Mouse (Mus musculus) gastrocnemius, adult 2 months (tissue): ENCODE measurements around the gene Cdc34. TPM values are rescaled to one million over a fixed set of nuclear protein-coding genes. Genes with fewer than 3 reads are reported as not detected.

ENCODE experiments used
- DNase-seq: peaks from one replicate; pipeline ENCODE4 v3.0.0; 2022
- H3K27ac ChIP-seq: fragments of 200-600 bp; 2 replicates; pipeline ENCODE4 v1.8.1; 2022; ENCODE audit warnings: mild to moderate bottlenecking
- H3K4me3 ChIP-seq: fragments of 200-600 bp; 2 replicates; pipeline ENCODE4 v1.8.1; 2022; ENCODE audit warnings: mild to moderate bottlenecking, moderate library complexity
- CTCF ChIP-seq: fragments of 200-600 bp; IDR thresholded peaks from 2 replicates; pipeline ENCODE4 v1.8.1; 2022; ENCODE audit warnings: antibody characterized with exemption, mild to moderate bottlenecking, moderate library complexity
- intact Hi-C: fragments of 180-260 bp; cut with DNase I; formaldehyde crosslinking; loops from one replicate; pipeline ENCODE4 v1.15.1; 2025
- total RNA-seq, 2 experiments: library from RNA; stranded (reverse); gene quantifications; 2 replicates each; pipeline ENCODE4 v1.2.3; 2021

The Cdc34 gene
- total RNA-seq, 2 experiments from 2014 or later, result 366 to 415 TPM

- DNase-seq, result no peak
- no peak for TF ChIP-seq CTCF
- no peak within 1 kb of the TSS for H3K27ac ChIP-seq
- peak within 1 kb of the TSS; percentile 70 for H3K4me3 ChIP-seq
- intact Hi-C loops, result no loop called here
These were observed 34.4 kb downstream of the Cdc34 start, which contains the start of gene Hcn2 for GRCm38 (mm10) chr10:79716254-79716987. Gene Hcn2, plus strand, starts transcription at chr10:79716634.

DNA sequence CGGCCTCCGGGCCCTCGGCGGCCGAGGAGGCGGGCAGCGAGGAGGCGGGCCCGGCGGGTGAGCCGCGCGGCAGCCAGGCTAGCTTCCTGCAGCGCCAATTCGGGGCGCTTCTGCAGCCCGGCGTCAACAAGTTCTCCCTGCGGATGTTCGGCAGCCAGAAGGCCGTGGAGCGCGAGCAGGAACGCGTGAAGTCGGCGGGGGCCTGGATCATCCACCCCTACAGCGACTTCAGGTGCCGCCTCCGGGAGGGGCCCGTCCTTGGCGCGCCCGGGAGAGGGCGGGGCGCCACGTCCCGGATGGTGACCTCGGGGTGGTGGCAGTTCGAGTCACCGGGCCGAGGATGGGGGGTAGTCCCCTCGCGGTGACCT, 35.0 kb downstream of the Cdc34 start:
- peak overlapping the region; percentile 70 for H3K4me3 ChIP-seq
- intact Hi-C loops, result no loop called here
- TF ChIP-seq CTCF, result no peak
- no peak for DNase-seq
- H3K27ac ChIP-seq, result no peak overlapping the region

- DNase-seq, result peak; percentile 74
- TF ChIP-seq CTCF, result no peak
- Histone ChIP-seq H3K27ac (no peak overlapping the region), H3K4me3 (peak overlapping the region; percentile 70)
- intact Hi-C loops, result no loop called here
These were observed 35.8 kb downstream of the Cdc34 start for GRCm38 (mm10) chr10:79717640-79718357.

- intact Hi-C loops, result no loop called here
- no peak for TF ChIP-seq CTCF
- no peak for DNase-seq
These were observed 39.1 kb downstream of the Cdc34 start for GRCm38 (mm10) chr10:79721089-79721488.

DNA sequence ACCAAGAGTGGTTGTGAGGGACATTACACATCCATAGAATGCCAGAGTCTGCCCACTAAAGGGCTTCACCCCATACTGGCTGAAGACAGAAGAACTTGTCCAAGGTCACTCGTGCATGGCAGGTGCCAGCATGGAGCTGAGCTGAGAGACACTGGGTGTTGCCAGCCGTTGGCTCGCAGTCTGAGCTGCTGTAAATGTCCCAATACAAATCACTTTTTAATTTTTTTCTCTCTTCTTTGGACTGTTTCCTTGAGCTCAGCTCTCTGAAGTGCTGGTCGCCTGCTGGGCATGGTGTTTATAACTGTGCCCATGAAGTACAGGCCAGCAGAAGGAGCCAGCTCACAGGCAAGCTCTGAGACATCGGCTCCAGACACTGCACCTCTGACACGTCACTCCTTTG, 41.1 kb downstream of the Cdc34 start:
- TF ChIP-seq CTCF, result no peak
- H3K27ac ChIP-seq, result no peak overlapping the region
- intact Hi-C loops, result no loop called here
- DNase-seq, result no peak
- H3K4me3 ChIP-seq, result no peak overlapping the region

More at GRCm38 (mm10) chr10:79721089-79721488, 39.1 kb downstream of the Cdc34 start:
- H3K4me3 ChIP-seq, result no peak overlapping the region
- no peak overlapping the region for H3K27ac ChIP-seq

- TF ChIP-seq CTCF, result no peak
- DNase-seq, result no peak
- intact Hi-C loops, result no loop called here
- no peak overlapping the region for H3K4me3 ChIP-seq
- H3K27ac ChIP-seq, result no peak overlapping the region
These were observed 41.7 kb downstream of the Cdc34 start for GRCm38 (mm10) chr10:79723692-79724091.

DNA sequence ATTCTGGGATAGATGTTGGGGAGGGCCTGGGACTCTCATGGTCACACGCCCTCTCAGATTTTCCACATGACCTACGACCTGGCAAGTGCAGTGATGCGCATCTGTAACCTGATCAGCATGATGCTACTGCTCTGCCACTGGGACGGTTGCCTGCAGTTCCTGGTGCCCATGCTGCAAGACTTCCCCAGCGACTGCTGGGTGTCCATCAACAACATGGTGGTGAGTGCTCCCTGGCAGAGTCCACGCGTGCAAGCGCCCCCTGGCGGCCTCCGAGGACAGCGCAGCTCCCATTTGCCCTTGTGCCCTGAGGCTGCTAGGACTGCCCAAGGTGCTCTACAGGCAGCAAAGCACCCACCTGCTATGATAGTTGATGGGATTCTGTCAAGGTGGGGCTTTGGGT, 44.1 kb downstream of the Cdc34 start:
- Histone ChIP-seq H3K27ac (no peak overlapping the region), H3K4me3 (no peak overlapping the region)
- intact Hi-C loops, result no loop called here
- peak; percentile 74 for TF ChIP-seq CTCF
- peak; percentile 82 for DNase-seq

DNA sequence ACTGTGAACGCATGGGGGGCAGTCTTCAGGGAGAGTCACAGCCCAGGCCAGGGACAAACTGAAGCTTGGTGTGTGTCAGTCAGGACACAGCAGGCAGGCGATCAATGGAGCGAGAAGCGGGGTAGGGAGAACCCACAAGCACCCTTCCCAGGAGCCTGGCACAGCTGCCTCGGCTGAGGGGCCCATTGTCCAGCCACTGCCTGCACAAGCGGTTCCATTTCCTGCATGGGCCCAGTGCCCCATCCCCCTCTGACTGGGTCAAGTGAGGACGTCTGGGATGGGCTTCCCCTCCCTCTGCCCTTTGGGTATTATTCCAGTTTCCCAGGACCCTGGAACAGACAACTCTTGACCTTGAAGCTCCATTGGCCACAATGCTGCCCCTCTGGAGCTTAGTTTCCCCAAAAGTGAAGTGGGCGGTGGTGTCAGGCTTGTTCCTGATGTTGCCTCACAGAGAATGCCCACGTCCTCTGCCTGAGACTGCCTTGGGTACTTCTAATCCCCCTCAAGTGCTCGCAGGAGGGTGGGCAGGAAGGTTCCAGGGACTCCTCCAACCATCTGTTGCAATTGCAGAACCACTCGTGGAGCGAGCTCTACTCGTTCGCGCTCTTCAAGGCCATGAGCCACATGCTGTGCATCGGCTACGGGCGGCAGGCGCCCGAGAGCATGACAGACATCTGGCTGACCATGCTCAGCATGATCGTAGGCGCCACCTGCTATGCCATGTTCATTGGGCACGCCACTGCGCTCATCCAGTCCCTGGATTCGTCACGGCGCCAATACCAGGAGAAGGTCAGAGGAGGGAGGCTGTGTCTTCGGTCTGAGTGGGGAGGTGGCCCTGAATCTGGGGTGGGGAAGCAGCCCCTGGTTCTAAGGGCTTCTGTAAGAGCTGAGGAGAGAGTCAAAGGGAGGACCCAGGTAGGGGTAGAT, 46.6 kb downstream of the Cdc34 start:
- Histone ChIP-seq H3K27ac (peak overlapping the region; percentile 84), H3K4me3 (peak overlapping the region; percentile 49)
- TF ChIP-seq CTCF, result no peak
- DNase-seq, result peak; percentile 66
- intact Hi-C loops, result no loop called here

DNA sequence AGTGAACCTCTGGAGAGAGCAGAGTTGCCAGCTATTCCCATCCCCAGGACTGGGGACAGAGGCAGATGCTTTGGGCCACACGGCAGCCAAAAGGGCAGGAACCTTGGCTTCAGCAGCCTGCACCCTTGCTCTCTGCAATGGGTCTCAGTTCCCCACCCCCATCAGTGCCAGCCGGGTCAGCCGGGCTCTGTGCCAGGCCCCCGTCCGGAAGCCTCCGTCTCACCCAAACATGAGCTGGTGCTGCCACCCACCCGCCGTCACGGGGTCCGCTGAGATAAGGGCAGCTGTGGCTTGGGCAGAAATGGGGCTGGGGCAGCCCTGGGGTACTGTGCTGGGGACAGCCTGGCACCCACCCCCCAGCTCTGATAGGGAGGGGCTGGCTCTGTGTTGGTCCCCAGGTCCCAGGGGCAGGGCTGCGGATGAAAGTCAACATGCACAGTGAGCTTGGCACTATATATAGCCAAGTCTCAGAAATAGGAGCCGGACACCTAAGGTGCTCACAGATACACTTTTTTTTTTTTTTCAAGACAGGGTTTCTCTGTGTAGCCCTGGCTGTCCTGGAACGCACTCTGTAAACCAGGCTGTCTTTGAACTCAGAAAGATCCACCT, 47.5 kb downstream of the Cdc34 start:
- intact Hi-C loops, result no loop called here
- peak overlapping the region; percentile 49 for H3K4me3 ChIP-seq
- TF ChIP-seq CTCF, result no peak
- H3K27ac ChIP-seq, result peak overlapping the region; percentile 84
- peak; percentile 75 for DNase-seq

GRCm38 (mm10) chr10:79732500-79732899, 50.5 kb downstream of the Cdc34 start:
- intact Hi-C loops, result no loop called here
- Histone ChIP-seq H3K27ac (no peak overlapping the region), H3K4me3 (no peak overlapping the region)
- TF ChIP-seq CTCF, result peak; percentile 69
- peak; percentile 23 for DNase-seq

DNA sequence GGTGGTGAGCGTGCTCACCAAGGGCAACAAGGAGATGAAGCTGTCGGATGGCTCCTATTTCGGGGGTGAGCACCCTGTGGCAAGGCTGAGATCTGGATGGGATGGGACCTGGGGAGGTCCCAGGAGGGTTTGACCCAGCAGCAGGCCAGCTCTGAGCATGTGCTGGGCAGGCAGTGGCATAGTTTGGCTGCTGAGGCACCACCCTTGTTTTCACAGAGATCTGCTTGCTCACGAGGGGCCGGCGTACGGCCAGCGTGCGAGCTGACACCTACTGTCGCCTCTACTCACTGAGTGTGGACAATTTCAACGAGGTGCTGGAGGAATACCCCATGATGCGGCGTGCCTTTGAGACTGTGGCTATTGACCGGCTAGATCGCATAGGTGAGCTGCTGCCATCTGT, 51.9 kb downstream of the Cdc34 start:
- intact Hi-C loops, result no loop called here
- no peak for TF ChIP-seq CTCF
- H3K4me3 ChIP-seq, result no peak overlapping the region
- DNase-seq, result peak; percentile 14
- H3K27ac ChIP-seq, result no peak overlapping the region

GRCm38 (mm10) chr10:79735361-79735760, 53.4 kb downstream of the Cdc34 start:
- no peak overlapping the region for H3K27ac ChIP-seq
- no peak overlapping the region for H3K4me3 ChIP-seq
- DNase-seq, result peak; percentile 23
- TF ChIP-seq CTCF, result no peak
- intact Hi-C loops, result no loop called here
